Mouse (Mus musculus): ENCODE measurements at regions not wholly inside any gene's neighbourhood (a gene's known extent, or its start where the extent isn't known, plus 50 kb on each side); places are given as distances from the start of the nearest gene placed in this dataset.

GRCm38 (mm10) chr2:133362693-133363443 is 189.1 kb upstream of the Bmp2 start:
- DNase-seq (ENCODE audit: low spot score) = no peak

- DNase-seq (ENCODE audit: low spot score) = no peak
Measured at GRCm38 (mm10) chr2:133371490-133372215, 180.3 kb upstream of the Bmp2 start.

DNA sequence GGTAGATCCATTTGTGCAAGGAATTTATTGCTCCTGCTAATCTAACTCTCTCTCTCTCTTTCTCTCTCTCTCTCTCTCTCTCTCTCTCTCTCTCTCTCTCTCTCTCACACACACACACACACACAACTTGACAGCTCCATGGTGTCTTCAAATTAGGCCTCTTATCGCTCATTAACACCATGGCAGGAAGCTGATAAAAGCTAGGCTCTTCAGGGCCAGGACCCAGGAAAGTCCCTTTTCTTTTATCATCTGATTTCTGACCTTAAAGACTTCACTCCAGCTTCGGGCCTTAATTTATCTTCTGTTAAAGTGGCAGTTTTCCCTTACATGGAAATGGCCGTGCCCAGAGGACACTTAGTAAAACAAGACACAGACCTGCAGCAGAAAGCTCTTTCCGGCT is 178.4 kb upstream of the Bmp2 start:
- DNase-seq (ENCODE audit: low spot score) = no peak

DNA sequence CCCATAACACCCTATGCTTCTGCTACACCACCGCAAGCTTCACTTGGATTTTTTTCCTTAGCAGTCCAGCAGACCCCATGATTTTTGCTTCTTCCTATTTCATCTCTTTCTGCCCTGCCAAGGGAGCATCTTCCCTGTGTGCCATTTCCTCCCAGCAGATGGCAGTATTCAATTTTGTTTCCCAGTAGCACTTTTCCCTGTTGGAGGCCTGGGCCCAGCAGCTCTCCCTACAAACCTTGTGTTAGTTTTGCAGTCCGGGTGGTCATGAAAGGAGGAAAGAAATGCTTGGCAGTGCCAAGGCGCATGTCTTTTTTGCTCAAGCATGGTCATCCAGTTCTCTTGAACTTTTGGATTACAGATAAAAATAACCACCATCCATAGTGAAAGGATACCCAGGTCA is 170.9 kb upstream of the Bmp2 start:
- DNase-seq (ENCODE audit: low spot score) = no peak

- no peak for DNase-seq (ENCODE audit: low spot score)
Measured at GRCm38 (mm10) chr2:133383135-133383920, 168.6 kb upstream of the Bmp2 start.

GRCm38 (mm10) chr2:133385297-133385696 is 166.7 kb upstream of the Bmp2 start:
- DNase-seq (ENCODE audit: low spot score) = no peak

GRCm38 (mm10) chr2:133387349-133387748 is 164.6 kb upstream of the Bmp2 start:
- DNase-seq (ENCODE audit: low spot score) = no peak

GRCm38 (mm10) chr2:133392298-133392697 is 159.7 kb upstream of the Bmp2 start:
- DNase-seq (ENCODE audit: low spot score) = no peak

DNA sequence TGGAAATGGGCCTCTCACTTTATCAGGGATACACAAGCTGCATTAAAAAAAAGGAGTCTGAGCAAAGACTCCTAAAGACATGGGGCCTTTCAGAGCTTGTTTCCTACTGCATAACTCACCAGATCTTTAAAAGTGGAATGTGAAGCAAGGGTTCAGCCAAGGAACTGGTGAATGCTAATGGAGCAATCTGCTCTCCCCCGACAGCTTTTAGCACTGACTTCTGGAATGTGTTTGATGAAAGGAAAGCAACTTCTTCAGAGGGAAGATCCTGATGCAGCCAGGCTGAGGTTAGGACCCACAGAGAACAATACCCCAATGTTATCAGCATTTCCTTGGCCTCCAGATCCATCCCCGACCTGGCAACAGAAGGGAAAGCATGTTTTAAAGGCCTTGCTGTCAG is 154.4 kb upstream of the Bmp2 start:
- no peak for DNase-seq (ENCODE audit: low spot score)

DNA sequence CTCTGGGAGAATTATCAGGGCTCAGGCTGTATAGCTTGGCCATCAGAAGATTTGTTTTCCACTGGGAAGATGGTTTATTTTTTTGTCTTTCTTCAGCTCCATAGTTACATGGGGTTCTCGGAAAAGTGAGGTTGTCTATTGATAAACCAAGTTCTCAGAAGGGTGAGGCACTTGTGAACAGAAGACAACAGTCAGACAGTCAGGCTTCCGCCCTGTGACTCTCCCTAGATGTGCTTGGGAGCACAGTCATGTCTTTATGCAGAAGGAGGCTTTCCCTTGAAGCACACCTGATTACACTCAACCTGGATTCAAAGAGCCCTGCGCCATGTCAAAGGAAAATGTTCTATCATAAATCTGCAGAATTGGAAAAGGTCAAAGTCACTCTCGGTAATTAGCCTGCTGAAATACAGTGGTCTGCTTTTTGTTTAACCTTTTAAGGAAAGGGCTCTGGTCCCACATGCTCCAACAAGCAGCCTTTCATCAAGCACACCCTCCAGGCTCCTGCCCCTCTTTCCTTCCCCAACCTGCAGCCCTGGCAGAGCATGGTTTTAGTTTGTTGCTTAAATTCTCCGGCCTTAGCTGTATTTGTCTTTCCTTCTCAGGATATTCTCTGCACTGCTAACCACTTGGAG is 152.8 kb upstream of the Bmp2 start:
- DNase-seq (ENCODE audit: low spot score) = no peak

- DNase-seq (ENCODE audit: low spot score) = no peak
Measured at GRCm38 (mm10) chr2:133400963-133401362, 151.0 kb upstream of the Bmp2 start.

- DNase-seq (ENCODE audit: low spot score) = no peak
Measured at GRCm38 (mm10) chr2:133416990-133417581, 134.9 kb upstream of the Bmp2 start.

DNA sequence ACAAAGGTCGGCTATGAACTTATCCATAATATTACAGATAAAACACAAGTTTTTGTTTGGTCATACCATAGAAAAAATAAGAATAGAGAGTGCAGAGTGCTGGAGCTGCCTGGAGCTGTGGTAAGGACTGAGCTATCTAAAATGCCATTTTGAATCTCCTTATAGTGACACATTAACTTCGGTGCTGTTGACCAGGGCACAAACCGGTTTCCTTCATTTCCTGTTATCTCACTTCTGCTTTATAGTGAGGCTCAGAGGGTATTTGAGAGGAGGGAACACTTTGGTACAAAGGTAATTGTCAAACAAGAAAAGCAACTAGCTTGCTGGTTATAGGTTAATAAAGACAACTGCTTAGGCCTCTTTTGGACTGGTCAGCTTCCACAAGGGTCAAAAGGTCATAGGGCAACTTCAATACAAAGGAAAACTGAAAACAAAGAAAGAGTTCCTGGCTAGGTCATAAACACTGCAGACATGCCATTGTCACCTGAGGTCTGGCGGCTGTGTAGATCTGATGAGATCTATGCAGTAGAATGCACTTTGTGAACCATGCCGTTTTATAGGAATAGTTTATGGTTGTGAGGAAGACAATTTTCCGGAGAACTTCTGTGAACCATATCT is 132.2 kb upstream of the Bmp2 start:
- DNase-seq (ENCODE audit: low spot score) = no peak

- no peak for DNase-seq (ENCODE audit: low spot score)
Measured at GRCm38 (mm10) chr2:133425538-133425937, 126.4 kb upstream of the Bmp2 start.

- no peak for DNase-seq (ENCODE audit: low spot score)
Measured at GRCm38 (mm10) chr2:133427039-133427438, 124.9 kb upstream of the Bmp2 start.

- no peak for DNase-seq (ENCODE audit: low spot score)
Measured at GRCm38 (mm10) chr2:133429369-133430062, 122.4 kb upstream of the Bmp2 start.

DNA sequence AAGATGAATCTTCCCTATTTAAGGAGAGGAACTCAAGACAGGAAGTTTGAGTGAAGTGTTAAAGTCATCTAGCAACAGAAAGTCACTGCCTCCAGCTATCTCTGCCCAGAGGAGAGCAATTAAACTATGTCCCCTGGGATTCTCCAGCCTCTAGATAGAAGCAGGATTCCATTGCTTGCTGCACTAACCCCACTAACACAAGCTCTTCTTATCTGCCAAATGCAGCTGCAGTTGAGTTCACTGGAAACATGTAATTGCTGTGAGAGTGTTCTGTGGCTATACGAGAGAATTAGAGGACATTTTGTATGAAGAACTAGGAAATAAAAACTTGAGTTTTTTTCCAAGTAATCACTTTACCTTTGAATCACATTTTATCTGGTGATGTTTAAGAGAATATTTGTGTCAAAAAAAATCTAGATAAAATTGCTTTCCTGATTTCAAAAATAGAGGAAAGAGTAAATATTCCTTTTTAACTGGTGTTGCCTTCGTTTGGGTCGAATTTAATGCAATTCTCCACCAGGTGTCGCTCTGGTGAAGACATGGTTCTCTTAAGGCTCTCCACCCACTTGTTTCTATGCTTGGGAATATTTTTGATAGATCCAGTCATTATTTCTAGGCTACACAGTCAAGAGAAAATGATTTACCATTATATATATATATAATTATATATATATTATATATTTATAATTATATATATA is 121.1 kb upstream of the Bmp2 start:
- no peak for DNase-seq (ENCODE audit: low spot score)

- DNase-seq (ENCODE audit: low spot score) = no peak
Measured at GRCm38 (mm10) chr2:133432141-133432813, 119.7 kb upstream of the Bmp2 start.
